Mouse (Mus musculus): Measurements from ENCODE around the gene Gdf15. TPM values are rescaled to one million over a fixed set of nuclear protein-coding genes. Genes with fewer than 3 reads are reported as not detected.

Gene Gdf15
- polyA plus RNA-seq, 1 experiment from 2014 or later: 0.15 TPM

DNA sequence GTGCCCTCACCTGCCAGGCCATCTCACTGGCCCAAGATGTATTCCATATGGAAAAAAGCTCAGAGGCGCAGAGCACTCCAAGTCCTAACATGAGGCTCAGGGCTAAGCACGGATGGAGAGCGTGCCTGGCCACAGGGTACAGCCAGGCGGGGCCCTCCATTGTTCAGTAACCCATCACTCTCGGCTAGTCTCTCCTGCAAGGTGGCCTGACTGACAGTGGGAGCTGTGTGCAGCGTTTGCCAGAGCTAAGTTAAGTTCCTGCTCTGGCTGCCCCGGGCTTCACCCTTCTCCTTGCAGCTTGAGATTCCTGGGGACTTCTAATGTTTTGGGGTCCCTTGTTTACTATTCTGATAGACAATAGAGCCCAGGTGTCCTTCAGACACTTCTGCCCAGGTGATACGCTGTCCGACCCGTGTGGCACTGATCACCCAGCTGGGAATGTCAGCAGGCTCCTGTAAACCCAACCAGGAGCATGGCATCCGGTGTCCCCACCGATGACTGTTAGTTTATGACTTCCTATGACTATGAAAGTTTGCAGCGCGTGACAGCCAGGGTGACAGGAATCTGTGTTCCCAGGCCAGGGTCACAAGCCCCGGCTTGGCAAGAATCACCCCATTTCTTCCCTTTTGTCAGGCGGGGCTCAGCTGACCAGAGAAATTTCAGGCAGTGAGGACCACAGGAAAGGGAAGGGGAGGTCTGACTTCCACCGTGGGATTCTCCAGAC is 13.4 kb upstream of the Gdf15 start:
- Histone ChIP-seq H3K4me1 (ENCODE audit: control insufficient read depth, insufficient read depth, low read length) (peaks cover 26% of the 10 kb centered on the region), H3K27ac (replicated peaks; ENCODE audit: low read depth, low read length) (no peak overlapping the region), H3K36me3 (ENCODE audit: control insufficient read depth, insufficient read depth, low read length) (0 out of 2 replicates have a peak, but pooled peaks cover 4% of the 10 kb centered on the region), H3K4me3 (ENCODE audit: low read depth, low read length) (no peak overlapping the region), H3K27me3 (ENCODE audit: control insufficient read depth, insufficient read depth, low read length) (no peaks in the 10 kb centered on the region), H3K4me2 (ENCODE audit: low read depth, severe bottlenecking) (no peak overlapping the region), H3K9ac (ENCODE audit: low read length) (peak overlapping the region; percentile 22; the same call in 1 of the 2 replicates), H3K9me3 (ENCODE audit: control insufficient read depth, low read length) (no peaks in the 10 kb centered on the region)
- 67% methylated on average over 17 of the region's 17 CpGs for WGBS
- DNase-seq (ENCODE audit: low spot score) (no peak), ATAC-seq (ENCODE audit: insufficient number of reproducible peaks, low FRiP score, low TSS enrichment, low read depth) (no peak)

DNA sequence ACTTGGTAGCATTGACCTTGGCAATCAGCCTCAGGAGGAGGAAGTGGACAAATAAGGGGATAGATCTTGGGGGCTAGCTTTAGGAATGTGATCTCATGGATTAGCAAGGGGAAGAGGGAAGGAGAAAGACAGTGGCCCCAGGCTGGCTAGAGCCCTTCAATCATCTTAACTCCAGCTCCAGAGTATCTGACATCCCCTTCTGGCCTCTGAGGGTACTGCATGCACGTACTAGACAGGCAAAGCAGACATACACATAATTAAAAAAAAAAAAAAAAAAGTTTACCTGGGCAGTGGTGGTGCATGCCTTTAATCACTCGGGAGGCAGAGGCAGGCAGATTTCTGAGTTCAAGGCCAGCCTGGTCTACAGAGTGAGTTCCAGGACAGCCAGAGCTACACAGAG is 11.8 kb upstream of the Gdf15 start:
- peaks cover 26% of the 10 kb centered on the region for H3K4me1 ChIP-seq (ENCODE audit: control insufficient read depth, insufficient read depth, low read length)
- ATAC-seq (ENCODE audit: insufficient number of reproducible peaks, low FRiP score, low TSS enrichment, low read depth) (no peak), DNase-seq (ENCODE audit: low spot score) (no peak)
- no peak overlapping the region for H3K4me2 ChIP-seq (ENCODE audit: low read depth, severe bottlenecking)
- no peaks in the 10 kb centered on the region for H3K9me3 ChIP-seq (ENCODE audit: control insufficient read depth, low read length)
- no peak overlapping the region for H3K9ac ChIP-seq (ENCODE audit: low read length)
- WGBS: 75% methylated on average over 2 of the region's 2 CpGs
- H3K27ac ChIP-seq (replicated peaks; ENCODE audit: low read depth, low read length): no peak overlapping the region
- no peaks in the 10 kb centered on the region for H3K27me3 ChIP-seq (ENCODE audit: control insufficient read depth, insufficient read depth, low read length)
- H3K4me3 ChIP-seq (ENCODE audit: low read depth, low read length): no peak overlapping the region
- H3K36me3 ChIP-seq (ENCODE audit: control insufficient read depth, insufficient read depth, low read length): no peaks in the 10 kb centered on the region

DNA sequence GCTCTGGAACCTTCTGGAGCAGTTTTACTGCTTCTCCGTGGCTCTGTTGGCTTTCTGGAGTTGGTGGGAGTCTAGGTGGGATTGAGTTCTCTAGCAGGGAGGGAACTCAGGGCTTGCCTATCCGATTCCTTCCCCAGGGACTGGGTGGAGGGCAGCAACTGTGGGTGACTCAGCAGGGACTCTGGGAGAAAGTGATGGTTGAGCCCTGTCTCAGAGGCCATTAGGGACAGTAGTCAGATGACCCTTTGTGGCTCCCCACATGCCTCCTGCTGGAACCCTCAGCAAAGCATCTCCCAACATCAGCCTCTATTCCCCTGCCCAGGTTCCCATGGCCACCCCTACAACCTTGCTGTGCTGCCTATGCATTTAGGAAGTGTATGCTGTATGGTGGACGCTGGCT is 10.8 kb upstream of the Gdf15 start:
- DNase-seq (ENCODE audit: low spot score) (no peak), ATAC-seq (ENCODE audit: insufficient number of reproducible peaks, low FRiP score, low TSS enrichment, low read depth) (no peak)
- H3K27me3 ChIP-seq (ENCODE audit: control insufficient read depth, insufficient read depth, low read length): no peaks in the 10 kb centered on the region
- no peak overlapping the region for H3K9ac ChIP-seq (ENCODE audit: low read length)
- WGBS: 62% methylated on average over 3 of the region's 3 CpGs
- H3K4me2 ChIP-seq (ENCODE audit: low read depth, severe bottlenecking): no peak overlapping the region
- H3K4me3 ChIP-seq (ENCODE audit: low read depth, low read length): no peak overlapping the region
- H3K9me3 ChIP-seq (ENCODE audit: control insufficient read depth, low read length): no peaks in the 10 kb centered on the region
- H3K4me1 ChIP-seq (ENCODE audit: control insufficient read depth, insufficient read depth, low read length): peaks cover 26% of the 10 kb centered on the region
- no peaks in the 10 kb centered on the region for H3K36me3 ChIP-seq (ENCODE audit: control insufficient read depth, insufficient read depth, low read length)
- H3K27ac ChIP-seq (replicated peaks; ENCODE audit: low read depth, low read length): no peak overlapping the region

GRCm38 (mm10) chr8:70638752-70639151 is 6.5 kb upstream of the Gdf15 start:
- no peak overlapping the region for H3K4me3 ChIP-seq (ENCODE audit: low read depth, low read length)
- ATAC-seq (ENCODE audit: insufficient number of reproducible peaks, low FRiP score, low TSS enrichment, low read depth) (no peak), DNase-seq (ENCODE audit: low spot score) (no peak)
- no peaks in the 10 kb centered on the region for H3K9me3 ChIP-seq (ENCODE audit: control insufficient read depth, low read length)
- H3K4me1 ChIP-seq (ENCODE audit: control insufficient read depth, insufficient read depth, low read length): no peaks in the 10 kb centered on the region
- no peaks in the 10 kb centered on the region for H3K36me3 ChIP-seq (ENCODE audit: control insufficient read depth, insufficient read depth, low read length)
- no peak overlapping the region for H3K27ac ChIP-seq (replicated peaks; ENCODE audit: low read depth, low read length)
- 76% methylated on average over 9 of the region's 9 CpGs for WGBS
- no peak overlapping the region for H3K9ac ChIP-seq (ENCODE audit: low read length)
- no peaks in the 10 kb centered on the region for H3K27me3 ChIP-seq (ENCODE audit: control insufficient read depth, insufficient read depth, low read length)
- H3K4me2 ChIP-seq (ENCODE audit: low read depth, severe bottlenecking): no peak overlapping the region

DNA sequence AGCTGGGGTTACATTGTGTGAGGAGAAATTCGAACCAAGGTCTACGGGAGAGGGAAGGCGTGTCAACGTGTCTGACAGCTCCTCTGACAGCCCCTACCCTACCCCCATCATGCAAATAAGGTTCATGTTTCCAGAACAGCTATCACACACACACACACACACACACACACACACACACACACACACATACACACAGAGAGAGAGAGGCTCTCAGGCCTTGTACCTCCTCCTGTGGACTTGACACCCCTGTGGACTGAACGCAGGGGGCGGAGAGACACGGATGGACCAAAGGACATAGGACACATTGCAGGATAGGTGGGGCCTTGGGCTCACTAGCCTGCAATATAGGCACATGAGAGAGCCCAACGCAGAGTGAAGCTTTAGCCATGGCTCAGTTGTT is 4.6 kb upstream of the Gdf15 start:
- Histone ChIP-seq H3K9ac (ENCODE audit: low read length) (no peak overlapping the region), H3K4me2 (ENCODE audit: low read depth, severe bottlenecking) (no peak overlapping the region), H3K27me3 (ENCODE audit: control insufficient read depth, insufficient read depth, low read length) (0 out of 2 replicates have a peak, but pooled peaks cover 2% of the 10 kb centered on the region), H3K27ac (replicated peaks; ENCODE audit: low read depth, low read length) (no peak overlapping the region), H3K4me3 (ENCODE audit: low read depth, low read length) (no peak overlapping the region), H3K9me3 (ENCODE audit: control insufficient read depth, low read length) (no peaks in the 10 kb centered on the region), H3K4me1 (ENCODE audit: control insufficient read depth, insufficient read depth, low read length) (no peaks in the 10 kb centered on the region), H3K36me3 (ENCODE audit: control insufficient read depth, insufficient read depth, low read length) (no peaks in the 10 kb centered on the region)
- ATAC-seq (ENCODE audit: insufficient number of reproducible peaks, low FRiP score, low TSS enrichment, low read depth) (no peak), DNase-seq (ENCODE audit: low spot score) (no peak)
- 65% methylated on average over 8 of the region's 8 CpGs for WGBS

- Histone ChIP-seq H3K4me2 (ENCODE audit: low read depth, severe bottlenecking) (no peak overlapping the region), H3K9me3 (ENCODE audit: control insufficient read depth, low read length) (no peaks in the 10 kb centered on the region), H3K9ac (ENCODE audit: low read length) (no peak overlapping the region), H3K27ac (replicated peaks; ENCODE audit: low read depth, low read length) (no peak overlapping the region), H3K4me3 (ENCODE audit: low read depth, low read length) (no peak overlapping the region), H3K36me3 (ENCODE audit: control insufficient read depth, insufficient read depth, low read length) (no peaks in the 10 kb centered on the region), H3K4me1 (ENCODE audit: control insufficient read depth, insufficient read depth, low read length) (0 out of 2 replicates have a peak, but pooled peaks cover 3% of the 10 kb centered on the region), H3K27me3 (ENCODE audit: control insufficient read depth, insufficient read depth, low read length) (peaks cover 11% of the 10 kb centered on the region)
- DNase-seq (ENCODE audit: low spot score) (no peak), ATAC-seq (ENCODE audit: insufficient number of reproducible peaks, low FRiP score, low TSS enrichment, low read depth) (no peak)
- 74% methylated on average over 6 of the region's 6 CpGs for WGBS
Observed at GRCm38 (mm10) chr8:70635527-70635926, 3.3 kb upstream of the Gdf15 start.

DNA sequence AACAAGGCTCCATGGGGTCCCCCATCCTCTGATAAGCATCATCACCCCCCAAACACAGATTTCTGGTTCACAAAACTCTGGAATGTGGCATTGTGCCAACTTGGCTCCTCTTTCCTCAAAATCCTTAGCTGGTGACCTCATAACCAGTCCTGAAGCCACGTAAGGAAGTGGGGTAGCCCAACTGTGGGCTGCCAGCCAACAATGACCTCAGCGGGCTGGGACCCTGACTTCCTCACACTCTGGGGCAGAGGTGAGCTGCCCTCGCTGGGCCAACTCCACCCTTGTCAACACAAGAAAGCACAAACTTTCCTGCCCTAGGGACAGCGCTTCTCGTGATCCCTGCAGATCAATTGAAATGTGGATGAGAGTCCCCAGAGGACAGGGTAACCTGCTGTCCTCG is 1.8 kb upstream of the Gdf15 start:
- Histone ChIP-seq H3K27me3 (ENCODE audit: control insufficient read depth, insufficient read depth, low read length) (peaks cover 11% of the 10 kb centered on the region), H3K4me2 (ENCODE audit: low read depth, severe bottlenecking) (no peak overlapping the region), H3K36me3 (ENCODE audit: control insufficient read depth, insufficient read depth, low read length) (no peaks in the 10 kb centered on the region), H3K27ac (replicated peaks; ENCODE audit: low read depth, low read length) (no peak overlapping the region), H3K4me1 (ENCODE audit: control insufficient read depth, insufficient read depth, low read length) (peaks cover 9% of the 10 kb centered on the region; the same call in 1 of the 2 replicates), H3K9ac (ENCODE audit: low read length) (no peak overlapping the region), H3K4me3 (ENCODE audit: low read depth, low read length) (no peak overlapping the region), H3K9me3 (ENCODE audit: control insufficient read depth, low read length) (no peaks in the 10 kb centered on the region)
- WGBS: 68% methylated on average over 6 of the region's 6 CpGs
- ATAC-seq (ENCODE audit: insufficient number of reproducible peaks, low FRiP score, low TSS enrichment, low read depth) (no peak), DNase-seq (ENCODE audit: low spot score) (no peak)

DNA sequence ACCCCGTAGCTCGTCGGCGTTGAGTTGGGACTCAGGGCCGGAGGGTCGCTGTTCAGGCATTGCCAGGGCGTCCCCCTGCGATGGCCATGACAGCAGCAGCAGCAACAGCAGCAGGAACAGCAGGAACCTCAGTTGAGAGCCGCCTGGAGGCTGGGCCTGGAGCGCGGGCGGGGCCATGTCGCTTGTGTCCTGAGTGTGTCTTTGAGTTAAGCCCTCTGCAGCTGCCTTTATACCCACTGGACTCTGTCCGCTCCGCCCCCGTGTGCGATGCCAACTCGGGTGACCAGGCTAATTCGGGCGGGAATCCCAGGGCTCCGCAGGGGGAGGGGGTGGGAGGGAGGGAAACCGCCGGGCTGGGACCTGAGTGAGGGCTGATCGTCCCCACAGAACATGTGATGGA is 820 bp downstream of the Gdf15 start:
- DNase-seq (ENCODE audit: low spot score) (no peak), ATAC-seq (ENCODE audit: insufficient number of reproducible peaks, low FRiP score, low TSS enrichment, low read depth) (no peak)
- Histone ChIP-seq H3K27me3 (ENCODE audit: control insufficient read depth, insufficient read depth, low read length) (peaks cover 11% of the 10 kb centered on the region), H3K36me3 (ENCODE audit: control insufficient read depth, insufficient read depth, low read length) (no peaks in the 10 kb centered on the region), H3K4me2 (ENCODE audit: low read depth, severe bottlenecking) (peak overlapping the region; percentile 12; the same call in 1 of the 2 replicates), H3K9me3 (ENCODE audit: control insufficient read depth, low read length) (no peaks in the 10 kb centered on the region), H3K9ac (ENCODE audit: low read length) (peak overlapping the region; percentile 27; the same call in 1 of the 2 replicates), H3K4me3 (ENCODE audit: low read depth, low read length) (no peak overlapping the region), H3K27ac (replicated peaks; ENCODE audit: low read depth, low read length) (no peak overlapping the region), H3K4me1 (ENCODE audit: control insufficient read depth, insufficient read depth, low read length) (peaks cover 9% of the 10 kb centered on the region; the same call in 1 of the 2 replicates)
- 20% methylated on average over 24 of the region's 24 CpGs for WGBS

Data from limb, embryonic 11.5 days (tissue).